Mouse (Mus musculus): ENCODE data around the gene Kcne4.

The Kcne4 gene

DNA sequence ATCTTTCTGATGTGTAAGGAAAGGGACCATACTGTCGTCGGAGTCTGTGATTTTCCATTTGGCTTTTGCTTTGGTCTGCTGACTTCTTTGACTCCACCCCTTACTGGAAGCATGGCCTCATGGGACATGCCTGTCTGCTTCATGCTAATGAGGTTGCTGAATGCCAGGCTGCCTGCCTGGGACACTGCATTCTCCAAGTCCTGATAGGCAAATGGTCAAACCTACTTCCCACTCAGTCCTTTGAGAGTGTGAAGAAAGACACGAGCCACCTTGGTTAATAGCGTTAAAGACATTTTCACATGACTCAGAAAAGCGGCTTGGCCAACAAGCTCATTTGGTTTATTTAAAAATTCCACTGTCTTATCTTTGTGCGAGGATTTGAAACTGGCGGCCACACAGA lies 43.5 kb downstream of the Kcne4 start:
- no peak for DNase-seq (ENCODE audit: low spot score)

DNA sequence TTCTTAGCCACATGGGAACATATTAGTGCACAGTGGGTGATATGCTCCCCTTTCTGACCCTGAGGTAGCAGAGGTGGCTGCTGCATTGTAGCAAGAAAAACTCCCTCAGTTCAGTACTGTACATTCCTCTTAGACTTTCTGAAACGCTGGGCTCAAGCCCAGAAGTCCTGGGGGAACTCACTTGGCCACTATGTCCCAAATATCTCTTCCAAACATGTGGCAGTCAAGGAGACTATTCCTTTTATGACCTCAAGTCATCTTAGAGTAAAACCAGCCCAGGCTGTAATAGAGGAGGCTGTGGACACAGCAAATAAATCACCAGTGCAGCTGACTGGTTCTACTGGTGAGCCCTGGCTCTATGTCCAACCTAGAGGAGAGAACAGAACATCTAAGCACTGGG lies 45.7 kb downstream of the Kcne4 start:
- DNase-seq (ENCODE audit: low spot score) = no peak

GRCm38 (mm10) chr1:78863833-78864232 lies 47.3 kb downstream of the Kcne4 start:
- DNase-seq (ENCODE audit: low spot score) = no peak

- DNase-seq (ENCODE audit: low spot score) = no peak
Observed at GRCm38 (mm10) chr1:78864351-78864750, 47.8 kb downstream of the Kcne4 start.

- DNase-seq (ENCODE audit: low spot score) = no peak
Observed at GRCm38 (mm10) chr1:78864799-78865346, 48.3 kb downstream of the Kcne4 start.

GRCm38 (mm10) chr1:78865991-78866390 lies 49.4 kb downstream of the Kcne4 start:
- no peak for DNase-seq (ENCODE audit: low spot score)

DNA sequence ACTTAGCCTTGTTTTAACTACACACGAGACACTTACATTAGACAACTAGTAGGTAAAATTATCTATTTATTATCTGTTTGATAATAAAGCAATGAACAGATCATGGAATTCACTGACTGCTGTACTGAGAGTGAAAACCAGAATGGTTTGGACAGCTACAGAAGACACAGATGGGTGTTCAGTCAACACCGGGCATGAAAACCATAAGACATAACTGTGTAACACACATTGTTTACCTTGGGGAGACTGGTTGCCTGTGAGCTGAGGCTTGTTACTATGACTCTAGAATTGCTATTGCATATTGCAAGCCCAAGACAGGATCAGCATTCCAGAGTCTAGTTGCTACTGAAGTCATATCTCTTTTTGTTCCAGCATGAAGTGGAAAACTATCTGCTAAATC lies 49.9 kb downstream of the Kcne4 start:
- DNase-seq (ENCODE audit: low spot score) = no peak
